Mouse (Mus musculus): Measurements from ENCODE around the gene Prol1.
"Not testable (repeated sequence)": the region's sequence is repeated elsewhere in the genome, so short reads cannot be mapped to it uniquely, and the experiment has no call there.

The Prol1 gene

DNA sequence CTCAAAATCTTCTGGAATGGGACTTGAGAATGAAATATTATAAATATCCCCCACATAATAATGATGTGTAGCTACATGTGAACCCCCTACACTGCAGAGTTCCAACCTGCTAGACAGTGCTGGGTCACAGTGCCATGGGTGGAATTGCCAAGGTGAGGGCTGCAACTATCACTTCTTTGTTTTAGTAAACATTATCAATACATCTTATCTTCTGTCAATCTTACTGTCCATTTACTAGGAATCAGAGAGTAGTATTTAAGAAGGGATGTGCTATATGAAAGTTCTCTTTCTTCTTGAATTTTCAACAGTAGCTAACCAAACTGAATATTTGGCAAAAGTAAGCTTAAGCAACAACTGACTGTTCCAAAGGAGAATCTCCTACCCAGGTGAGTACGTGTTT lies at the start of gene Prol1:
TSS of gene Prol1 (plus strand) at position 301 of the 400 bp plus-strand sequence.
- no peak for DNase-seq (ENCODE audit: low read depth)

- no peak for DNase-seq (ENCODE audit: low read depth)
Observed at GRCm38 (mm10) chr5:88268619-88269018, 48.5 kb upstream of the Prol1 start, which contains the start of gene Gm7714. Gene Gm7714, plus strand, starts transcription at chr5:88268919.

- not testable (repeated sequence) for DNase-seq (ENCODE audit: low read depth)
Observed at GRCm38 (mm10) chr5:88311307-88311706, 5.8 kb upstream of the Prol1 start.

DNA sequence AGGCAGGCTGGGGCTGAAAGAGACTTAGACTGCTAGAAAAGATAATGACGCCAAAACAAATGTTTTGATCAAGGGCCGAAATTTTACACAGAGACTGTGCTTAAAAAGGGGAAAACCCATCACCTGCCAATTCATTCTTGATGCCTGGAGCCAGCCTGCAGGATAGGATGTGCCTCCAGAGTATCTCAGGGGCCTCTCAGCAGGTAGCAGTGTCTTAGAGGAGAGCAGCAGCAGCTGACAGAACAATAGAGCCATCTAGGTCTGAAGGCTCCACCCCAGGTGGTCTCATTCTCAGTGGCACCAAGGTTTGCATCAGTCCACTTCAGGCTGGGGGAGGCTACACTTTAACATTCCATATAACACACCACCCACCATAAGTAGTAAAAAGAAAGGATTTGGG lies 31.4 kb downstream of the Prol1 start:
- DNase-seq (ENCODE audit: low read depth), result not testable (repeated sequence)

DNA sequence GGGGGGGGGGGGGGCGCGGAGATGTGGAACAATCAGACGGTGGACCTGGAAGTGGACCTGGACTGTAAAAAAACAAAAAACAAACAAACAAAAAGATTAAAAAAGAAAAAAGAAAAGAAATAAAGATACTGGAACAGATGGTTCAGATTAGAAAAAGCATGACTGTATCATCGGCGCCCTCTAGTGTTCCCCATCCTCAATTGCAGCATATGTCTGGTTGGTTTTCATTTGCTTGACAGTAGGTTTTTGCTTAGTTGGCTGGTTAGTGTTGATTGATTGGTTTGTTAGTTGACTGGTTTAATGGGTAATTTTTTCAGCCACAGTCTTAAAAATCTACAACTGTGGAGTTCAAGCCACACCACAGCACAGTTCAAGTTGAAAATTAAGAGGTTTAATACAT lies 47.7 kb downstream of the Prol1 start:
- peak; percentile 26 for DNase-seq (ENCODE audit: low read depth)

- no peak for DNase-seq (ENCODE audit: low read depth)
Observed at GRCm38 (mm10) chr5:88366886-88367285, 49.8 kb downstream of the Prol1 start.

DNA sequence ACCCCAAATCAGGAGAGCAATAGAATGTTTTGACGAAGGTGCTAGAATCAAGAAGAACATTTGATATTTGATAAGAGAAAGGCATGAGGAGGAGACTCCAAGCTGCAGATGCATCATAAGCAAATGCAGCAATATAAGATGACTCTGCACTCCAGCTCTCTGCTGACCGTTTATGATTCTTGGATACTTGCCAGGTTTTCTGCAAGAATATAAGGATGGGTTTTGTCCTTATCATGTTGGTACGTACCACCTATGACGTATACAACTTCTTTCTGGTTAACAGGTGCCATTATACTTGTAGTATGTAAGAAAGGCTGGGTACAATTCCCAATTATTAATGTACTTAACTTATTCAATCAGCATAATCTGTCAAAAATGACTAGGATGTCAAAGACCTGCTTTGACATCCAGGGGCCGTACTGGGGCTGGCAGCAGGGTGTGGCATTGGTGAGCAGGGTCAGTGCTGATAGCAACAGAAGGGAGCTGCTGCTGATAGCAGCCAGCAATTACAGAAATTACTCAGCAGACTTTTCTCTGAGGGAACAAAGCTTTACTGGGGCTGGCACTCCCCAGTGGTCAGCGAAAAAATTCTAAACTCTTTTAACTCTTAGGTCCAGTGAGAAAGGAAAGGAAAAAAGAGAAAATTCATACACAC lies 53.6 kb downstream of the Prol1 start:
- no peak for DNase-seq (ENCODE audit: low read depth)

- DNase-seq (ENCODE audit: low read depth), result no peak
Observed at GRCm38 (mm10) chr5:88372563-88372962, 55.5 kb downstream of the Prol1 start.

- no peak for DNase-seq (ENCODE audit: low read depth)
Observed at GRCm38 (mm10) chr5:88375808-88376207, 58.7 kb downstream of the Prol1 start, which contains the start of gene Amtn. Gene Amtn, plus strand, starts transcription at chr5:88376108.
